Mouse (Mus musculus): ENCODE measurements around the gene Myo1d.

- TF ChIP-seq CTCF (IDR thresholded peaks at IDR 0.05 in 2 of 3, conservative IDR thresholded peaks at IDR 0.05 in 1 of 3; ENCODE audit: control insufficient read depth in 1 of 3, insufficient read depth in 1 of 3, low read depth in 2 of 3, low read length in 3 of 3, poor library complexity in 1 of 3, severe bottlenecking in 1 of 3) (no peak), USF1 (IDR thresholded peaks at IDR 0.05; ENCODE audit: low read depth, low read length) (no peak), TCF12 (IDR thresholded peaks at IDR 0.05; ENCODE audit: low read depth, low read length) (no peak), E2F4 (IDR thresholded peaks at IDR 0.05; ENCODE audit: borderline replicate concordance, low read depth, low read length) (no peak), BHLHE40 (IDR thresholded peaks at IDR 0.05; ENCODE audit: borderline replicate concordance, low read depth, low read length) (no peak), POLR2A (IDR thresholded peaks at IDR 0.05; ENCODE audit: control insufficient read depth in 1 of 2, insufficient read depth in 1 of 2, low read depth in 1 of 2, low read length in 2 of 2, poor library complexity in 1 of 2) (no peak), CHD1 (IDR thresholded peaks at IDR 0.05; ENCODE audit: low read depth, low read length) (no peak), ELF1 (IDR thresholded peaks at IDR 0.05; ENCODE audit: low read depth, low read length) (no peak)
Measured at GRCm38 (mm10) chr11:80521148-80521547, 258.7 kb downstream of the Myo1d start.

All from MEL (cell line).